Mouse (Mus musculus) myocyte (in vitro differentiated cells): ENCODE measurements around the gene Pdxk. TPM values are rescaled to one million over a fixed set of nuclear protein-coding genes. Genes with fewer than 3 reads are reported as not detected.

Source experiments
- H3K27me3 ChIP-seq: one replicate; pipeline ENCODE4 v1.6.1; 2011; ENCODE audit not compliant: control insufficient read depth, insufficient read depth, insufficient read length
- H3K36me3 ChIP-seq: one replicate; pipeline ENCODE4 v1.6.1; 2011; ENCODE audit not compliant: control insufficient read depth, insufficient read depth
- H3K4me2 ChIP-seq: one replicate; pipeline ENCODE4 v1.6.1; 2011; ENCODE audit warnings: low read depth, control low read depth
- H3K4me3 ChIP-seq: one replicate; pipeline ENCODE4 v1.5.1; 2011; ENCODE audit warnings: mild to moderate bottlenecking, control low read depth, moderate library complexity
- H3K79me2 ChIP-seq: one replicate; pipeline ENCODE4 v1.6.1; 2011; ENCODE audit not compliant: control insufficient read depth, insufficient read depth
- H3ac ChIP-seq: one replicate; pipeline ENCODE4 v1.6.1; 2011; ENCODE audit not compliant: control insufficient read depth, insufficient read length
- CEBPB ChIP-seq: IDR thresholded peaks from 2 replicates; pipeline ENCODE4 v1.6.1; 2011; ENCODE audit warnings: mild to moderate bottlenecking, moderate library complexity; ENCODE audit not compliant: poor library complexity, insufficient read depth, severe bottlenecking
- E2F4 ChIP-seq: IDR thresholded peaks from one replicate; pipeline ENCODE4 v1.6.1; 2011; ENCODE audit warnings: mild to moderate bottlenecking, control low read depth, moderate library complexity; ENCODE audit not compliant: insufficient read depth
- MAX ChIP-seq: IDR thresholded peaks from one replicate; pipeline ENCODE4 v1.6.1; 2011; ENCODE audit warnings: low read depth, mild to moderate bottlenecking, control low read depth
- MYOD1 ChIP-seq, 3 experiments: IDR thresholded peaks; one replicate each; pipeline ENCODE4 v1.6.1; 2011; ENCODE audit warnings: control low read depth in 2 of 3, low read depth in 2 of 3, mild to moderate bottlenecking in 2 of 3, moderate library complexity in 1 of 3; ENCODE audit not compliant: insufficient read length in 2 of 3, control insufficient read depth in 1 of 3
- MYOG ChIP-seq, 3 experiments: IDR thresholded peaks; one replicate each; pipeline ENCODE4 v1.6.1; 2011; ENCODE audit warnings: control low read depth in 2 of 3, low read depth in 2 of 3, mild to moderate bottlenecking in 2 of 3; ENCODE audit not compliant: insufficient read length in 2 of 3, control insufficient read depth in 1 of 3, insufficient read depth in 1 of 3
- POLR2A ChIP-seq: IDR thresholded peaks from one replicate; pipeline ENCODE4 v1.6.1; 2011; ENCODE audit warnings: low read depth, mild to moderate bottlenecking, control low read depth, moderate library complexity; ENCODE audit not compliant: insufficient read length
- POLR2AphosphoS2 ChIP-seq: IDR thresholded peaks from one replicate; pipeline ENCODE4 v1.6.1; 2011; ENCODE audit warnings: low read depth, control low read depth; ENCODE audit not compliant: insufficient read length
- REST ChIP-seq: IDR thresholded peaks from one replicate; pipeline ENCODE4 v1.6.1; 2011; ENCODE audit warnings: mild to moderate bottlenecking, control low read depth, moderate library complexity; ENCODE audit not compliant: insufficient read depth, insufficient read length
- SRF ChIP-seq: IDR thresholded peaks from one replicate; pipeline ENCODE4 v1.6.1; 2011; ENCODE audit warnings: low read depth; ENCODE audit not compliant: control insufficient read depth, insufficient read length
- TCF12 ChIP-seq: IDR thresholded peaks from one replicate; pipeline ENCODE4 v1.6.1; 2011; ENCODE audit warnings: mild to moderate bottlenecking, control low read depth; ENCODE audit not compliant: poor library complexity, insufficient read depth, severe bottlenecking
- TCF3 ChIP-seq: IDR thresholded peaks from one replicate; pipeline ENCODE4 v1.6.1; 2011; ENCODE audit warnings: low read depth, control low read depth; ENCODE audit not compliant: insufficient read length
- USF1 ChIP-seq: IDR thresholded peaks from one replicate; pipeline ENCODE4 v1.6.1; 2011; ENCODE audit warnings: low read depth, mild to moderate bottlenecking, control low read depth, moderate library complexity
- polyA plus RNA-seq: library from polyadenylated mRNA; unstranded; fragments of >200 nt; fragmentation: generic; extraction: Trizol; gene quantifications from one replicate; pipeline ENCODE4 v1.2.1, GENCODE M21; 2012; ENCODE audit warnings: missing spikeins

The Pdxk gene
- polyA plus RNA-seq, 1 experiment = 5.7 TPM

DNA sequence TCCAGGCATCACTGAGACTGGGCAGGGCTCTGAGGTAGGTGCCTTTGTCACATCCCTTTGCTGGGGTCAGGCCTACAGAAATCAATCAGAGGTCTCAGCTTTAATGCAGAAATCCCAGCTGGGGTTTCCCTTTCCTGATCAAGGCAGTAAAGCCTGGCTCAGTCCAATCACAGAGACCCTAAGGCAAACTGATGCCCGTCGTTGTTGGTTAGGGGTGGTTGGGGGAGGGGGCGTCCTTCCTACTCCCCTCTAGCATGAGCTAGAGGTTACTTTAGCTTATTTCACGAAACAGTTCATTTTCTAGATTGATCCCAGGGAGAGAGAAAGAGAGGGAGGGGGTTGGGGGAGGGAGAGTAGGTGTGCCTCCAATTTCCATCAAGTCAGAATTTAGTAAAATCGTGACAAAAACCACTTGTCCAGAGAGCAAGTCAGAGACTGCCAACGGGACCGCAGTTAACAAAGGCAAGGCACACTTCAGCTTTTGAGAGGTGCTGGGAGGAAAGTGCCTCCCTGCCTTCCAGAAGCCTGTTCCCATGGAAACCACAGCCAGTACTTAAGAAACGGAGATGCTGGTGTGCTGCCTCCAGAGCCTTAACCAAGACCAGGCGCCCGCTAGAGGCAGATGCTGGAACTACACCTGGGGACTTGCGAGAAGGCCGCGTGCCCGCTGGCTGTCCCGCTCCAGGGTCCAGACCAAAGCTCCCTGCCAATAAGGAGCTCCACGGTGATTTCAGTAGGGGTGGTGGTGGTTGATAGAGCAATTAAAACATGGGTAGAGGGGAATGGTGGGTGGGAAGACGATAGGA, 68.8 kb downstream of the Pdxk start:
- TF ChIP-seq CEBPB (no peak), MYOD1 (IDR thresholded peaks at IDR 0.05; ENCODE audit: control insufficient read depth in 1 of 3, insufficient read length in 2 of 3, low read depth in 2 of 3) (no peak), MAX (no peak), POLR2AphosphoS2 (no peak), USF1 (no peak), REST (no peak), E2F4 (no peak), POLR2A (no peak), MYOG (IDR thresholded peaks at IDR 0.05; ENCODE audit: control insufficient read depth in 1 of 3, insufficient read depth in 1 of 3, insufficient read length in 2 of 3, low read depth in 2 of 3) (no peak), TCF3 (no peak), SRF (no peak), TCF12 (no peak)
- no peaks in the 10 kb centered on the region for H3K36me3 ChIP-seq
- no peak overlapping the region for H3K4me2 ChIP-seq
- H3K27me3 ChIP-seq = no peaks in the 10 kb centered on the region
- H3K4me3 ChIP-seq = no peak overlapping the region
- H3ac ChIP-seq = no peak overlapping the region
- H3K79me2 ChIP-seq = no peaks in the 10 kb centered on the region

DNA sequence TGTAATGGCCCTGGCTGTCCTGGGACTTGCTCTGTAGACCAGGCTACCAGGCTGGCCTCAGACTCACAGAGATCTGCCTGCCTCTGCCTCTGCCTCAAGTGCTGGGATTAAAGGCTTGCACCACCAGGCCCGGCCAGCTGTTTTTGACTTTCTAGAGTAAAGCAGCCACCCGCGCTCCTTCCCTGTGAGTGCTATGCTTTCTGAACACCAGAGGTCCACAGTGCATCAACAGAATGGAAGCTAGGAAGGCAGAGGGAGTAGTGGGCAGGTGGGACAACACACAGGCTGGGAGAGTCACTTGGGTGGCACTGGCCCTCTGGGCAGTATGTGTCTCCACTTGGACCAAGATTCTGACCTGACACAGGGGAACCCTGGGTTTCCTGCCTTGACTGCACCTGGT, 69.4 kb downstream of the Pdxk start:
- no peak overlapping the region for H3ac ChIP-seq
- H3K4me3 ChIP-seq = no peak overlapping the region
- no peaks in the 10 kb centered on the region for H3K27me3 ChIP-seq
- no peaks in the 10 kb centered on the region for H3K36me3 ChIP-seq
- no peaks in the 10 kb centered on the region for H3K79me2 ChIP-seq
- TF ChIP-seq MYOD1 (IDR thresholded peaks at IDR 0.05; ENCODE audit: control insufficient read depth in 1 of 3, insufficient read length in 2 of 3, low read depth in 2 of 3) (no peak), CEBPB (no peak), POLR2AphosphoS2 (no peak), MAX (no peak), POLR2A (no peak), TCF12 (no peak), TCF3 (no peak), REST (no peak)
- no peak overlapping the region for H3K4me2 ChIP-seq

GRCm38 (mm10) chr10:78392072-78392471, 72.7 kb downstream of the Pdxk start:
- H3ac ChIP-seq = no peak overlapping the region
- H3K4me3 ChIP-seq = no peak overlapping the region
- H3K36me3 ChIP-seq = no peaks in the 10 kb centered on the region
- TF ChIP-seq POLR2AphosphoS2 (no peak), TCF12 (no peak), REST (no peak), POLR2A (no peak), CEBPB (no peak), SRF (no peak), MAX (no peak), MYOG (IDR thresholded peaks at IDR 0.05; ENCODE audit: control insufficient read depth in 1 of 3, insufficient read depth in 1 of 3, insufficient read length in 2 of 3, low read depth in 2 of 3) (no peak), TCF3 (no peak), MYOD1 (IDR thresholded peaks at IDR 0.05; ENCODE audit: control insufficient read depth in 1 of 3, insufficient read length in 2 of 3, low read depth in 2 of 3) (no peak), USF1 (no peak), E2F4 (no peak)
- H3K27me3 ChIP-seq = peaks cover 16% of the 10 kb centered on the region
- peak overlapping the region; percentile 48 for H3K4me2 ChIP-seq
- H3K79me2 ChIP-seq = no peaks in the 10 kb centered on the region

DNA sequence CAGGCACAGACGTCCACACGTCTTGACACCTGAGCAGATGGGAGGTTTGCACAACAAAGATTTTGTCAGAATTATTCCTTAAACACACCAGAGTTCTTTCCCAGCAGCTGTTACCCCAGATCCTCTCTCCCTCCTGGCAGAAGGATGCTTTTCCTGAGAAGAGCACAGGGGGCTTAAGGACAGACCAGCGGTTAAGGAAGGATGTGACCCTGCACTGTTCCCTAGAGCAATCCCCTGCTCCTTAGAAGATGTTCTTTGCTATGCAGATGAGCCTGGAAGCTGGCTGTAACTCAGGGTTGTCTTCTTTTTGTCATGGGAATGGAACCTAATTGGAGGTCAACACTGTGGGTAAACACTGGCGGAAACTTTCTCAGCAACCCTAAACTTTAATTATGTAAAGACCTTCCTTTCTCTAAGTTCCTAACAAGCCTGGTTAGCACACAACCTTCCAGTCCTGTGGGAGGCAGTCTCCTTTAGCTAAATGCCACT, 73.7 kb downstream of the Pdxk start:
- Histone ChIP-seq H3K79me2 (no peaks in the 10 kb centered on the region), H3K36me3 (no peaks in the 10 kb centered on the region), H3K4me2 (no peak overlapping the region), H3ac (no peak overlapping the region), H3K4me3 (no peak overlapping the region), H3K27me3 (peaks cover 16% of the 10 kb centered on the region)
- TF ChIP-seq SRF (no peak), POLR2A (no peak), MAX (no peak), POLR2AphosphoS2 (no peak)

- Histone ChIP-seq H3K4me2 (peak overlapping the region; percentile 34), H3K4me3 (no peak overlapping the region), H3K79me2 (no peaks in the 10 kb centered on the region), H3K27me3 (peaks cover 25% of the 10 kb centered on the region), H3K36me3 (no peaks in the 10 kb centered on the region), H3ac (no peak overlapping the region)
- TF ChIP-seq POLR2AphosphoS2 = no peak
- TF ChIP-seq TCF3 = no peak
- no peak for TF ChIP-seq REST
- TF ChIP-seq POLR2A = no peak
- no peak for TF ChIP-seq MYOG (IDR thresholded peaks at IDR 0.05; ENCODE audit: control insufficient read depth in 1 of 3, insufficient read depth in 1 of 3, insufficient read length in 2 of 3, low read depth in 2 of 3)
- TF ChIP-seq CEBPB = no peak
- no peak for TF ChIP-seq TCF12
Observed at GRCm38 (mm10) chr10:78388216-78388980, 76.4 kb downstream of the Pdxk start.
